8 mouse cellular contexts compared by ENCODE assay signal in genomic region chr2:132815608-132816314, GRCm38 (mm10). TPM values are rescaled to one million over a fixed set of nuclear protein-coding genes. Genes with fewer than 3 reads are reported as not detected.
DNase-seq lines count a peak whose midpoint lies in the region; ATAC-seq and TF ChIP-seq lines count a peak whose summit lies in the region.

Gene Trmt6 (minus strand): TSS chr2:132816055.
Gene Mcm8 (plus strand): TSS chr2:132816141.

- H3K36me3 ChIP-seq in MEL (ENCODE audit: control insufficient read depth in 1 of 2, insufficient read depth in 2 of 2, low read length in 2 of 2) = peaks cover 3 to 9% of the 10 kb centered on the region in 2 experiments
- peaks cover 18% of the 10 kb centered on the region for H3K36me3 ChIP-seq in forebrain, postnatal 0 days (ENCODE audit: insufficient read depth)
- peaks cover 9% of the 10 kb centered on the region for H3K36me3 ChIP-seq in lung, embryonic 15.5 days

- peak; percentile 35 to 86; a peak in 3 of 4 replicates for TF ChIP-seq POLR2A in MEL (IDR thresholded peaks at IDR 0.05; ENCODE audit: control insufficient read depth in 1 of 2, insufficient read depth in 1 of 2, low read depth in 1 of 2, low read length in 2 of 2, poor library complexity in 1 of 2)
- TF ChIP-seq POLR2A in cerebellum, adult 2 months (IDR thresholded peaks at IDR 0.05; ENCODE audit: borderline replicate concordance, insufficient read depth, low read length) = peak; percentile 58; the same call in 1 of the 2 replicates

- H3K4me3 ChIP-seq in MEL (ENCODE audit: control insufficient read depth in 1 of 2, insufficient read depth in 1 of 2, low read depth in 2 of 2, low read length in 2 of 2) = peak within 1 kb of the TSS; percentile 91 to 100
- peak within 1 kb of the TSS; percentile 75 for H3K4me3 ChIP-seq in cerebellum, adult 2 months (replicated peaks; ENCODE audit: insufficient read depth, low read depth, low read length)
- peak within 1 kb of the TSS; percentile 83 for H3K4me3 ChIP-seq in forebrain, postnatal 0 days (ENCODE audit: low read depth, low read length)
- peak within 1 kb of the TSS; percentile 86 for H3K4me3 ChIP-seq in lung, embryonic 15.5 days

- peak within 1 kb of the TSS; percentile 75 for H3K4me2 ChIP-seq in forebrain, postnatal 0 days (ENCODE audit: low read depth)
- peak within 1 kb of the TSS; percentile 76 for H3K4me2 ChIP-seq in lung, embryonic 15.5 days

- no peak for TF ChIP-seq RAD21 in MEL (IDR thresholded peaks at IDR 0.05; ENCODE audit: low read depth, low read length)

- H3K79me2 ChIP-seq in MEL (ENCODE audit: control insufficient read depth, insufficient read depth, low read length, poor library complexity) = peaks cover 32% of the 10 kb centered on the region

- peak; percentile 100 for ATAC-seq in forebrain, postnatal 0 days
- ATAC-seq in lung, embryonic 15.5 days (ENCODE audit: borderline replicate concordance, extremely low read depth, low FRiP score, low TSS enrichment) = peak; percentile 100

- TF ChIP-seq EP300 in MEL (IDR thresholded peaks at IDR 0.05; ENCODE audit: low read depth in 1 of 2, low read length in 2 of 2) = no peak

- DNase-seq in MEL (ENCODE audit: low read depth, low spot score) = peak; percentile 99
- peak; percentile 90 to 94 for DNase-seq in cerebellum, adult 2 months
- DNase-seq in forebrain, postnatal 0 days = peak; percentile 96
- peak; percentile 91 for DNase-seq in heart, postnatal 4 days
- peak; percentile 82 to 85 for DNase-seq in layer of hippocampus, adult 8-10 months (ENCODE audit: low spot score in 2 of 2)
- peak; percentile 87 for DNase-seq in ovary, adult 18-20 months (ENCODE audit: low spot score)
- DNase-seq in thymus, postnatal 0 days (ENCODE audit: low spot score) = peak; percentile 96

- TF ChIP-seq CTCF in MEL (IDR thresholded peaks at IDR 0.05 in 2 of 3, conservative IDR thresholded peaks at IDR 0.05 in 1 of 3; ENCODE audit: control insufficient read depth in 1 of 3, insufficient read depth in 1 of 3, low read depth in 2 of 3, low read length in 3 of 3, poor library complexity in 1 of 3, severe bottlenecking in 1 of 3) = no peak
- TF ChIP-seq CTCF in cerebellum, adult 2 months (IDR thresholded peaks at IDR 0.05; ENCODE audit: borderline replicate concordance, insufficient read depth, low read depth, low read length) = peak; percentile 32; the same call in 1 of the 2 replicates
- peak; percentile 47 for TF ChIP-seq CTCF in forebrain, postnatal 0 days (IDR thresholded peaks at IDR 0.05; ENCODE audit: low read depth)

- H3K4me1 ChIP-seq in MEL (ENCODE audit: control insufficient read depth in 1 of 2, insufficient read depth in 2 of 2, low read length in 2 of 2) = peaks cover 2 to 15% of the 10 kb centered on the region in 2 experiments; a peak in 3 of 4 replicates
- peaks cover 6% of the 10 kb centered on the region; the same call in 1 of the 2 replicates for H3K4me1 ChIP-seq in cerebellum, adult 2 months (ENCODE audit: control insufficient read depth, insufficient read depth, low read length)
- H3K4me1 ChIP-seq in forebrain, postnatal 0 days (ENCODE audit: insufficient read depth) = no peaks in the 10 kb centered on the region
- H3K4me1 ChIP-seq in lung, embryonic 15.5 days = peaks cover 18% of the 10 kb centered on the region

- H3K9me3 ChIP-seq in MEL (replicated peaks; ENCODE audit: insufficient read depth, low read length) = no peaks in the 10 kb centered on the region
- no peaks in the 10 kb centered on the region for H3K9me3 ChIP-seq in forebrain, postnatal 0 days (ENCODE audit: low read length)
- no peaks in the 10 kb centered on the region for H3K9me3 ChIP-seq in lung, embryonic 15.5 days

- peak within 1 kb of the TSS; percentile 98 for H3K9ac ChIP-seq in MEL (ENCODE audit: control insufficient read depth, low read depth, low read length, poor library complexity, severe bottlenecking)
- H3K9ac ChIP-seq in forebrain, postnatal 0 days = peak within 1 kb of the TSS; percentile 60
- peak within 1 kb of the TSS; percentile 80 for H3K9ac ChIP-seq in lung, embryonic 15.5 days

- peak within 1 kb of the TSS; percentile 84 for H3K27ac ChIP-seq in MEL (ENCODE audit: control insufficient read depth, low read depth, low read length)
- no peak within 1 kb of the TSS for H3K27ac ChIP-seq in cerebellum, adult 2 months (ENCODE audit: insufficient read depth, low read length)
- peak within 1 kb of the TSS; percentile 50 for H3K27ac ChIP-seq in forebrain, postnatal 0 days (ENCODE audit: low read depth, low read length)
- peak within 1 kb of the TSS; percentile 80 for H3K27ac ChIP-seq in lung, embryonic 15.5 days

- no peaks in the 10 kb centered on the region for H3K27me3 ChIP-seq in MEL (ENCODE audit: control insufficient read depth in 1 of 2, insufficient read depth in 2 of 2, low read length in 2 of 2)
- no peaks in the 10 kb centered on the region for H3K27me3 ChIP-seq in cerebellum, adult 2 months (ENCODE audit: control insufficient read depth, insufficient read depth, low read length)
- no peaks in the 10 kb centered on the region for H3K27me3 ChIP-seq in forebrain, postnatal 0 days (ENCODE audit: insufficient read depth, low read length)
- H3K27me3 ChIP-seq in lung, embryonic 15.5 days = no peaks in the 10 kb centered on the region

- under 1% methylated on average over 59 of the region's 59 CpGs for WGBS in cerebellum, adult 2 months
- under 1% methylated on average over 59 of the region's 59 CpGs for WGBS in forebrain, postnatal 0 days
- under 1% methylated on average over 59 of the region's 59 CpGs for WGBS in lung, embryonic 15.5 days

TF ChIP-seq in MEL, 35 proteins besides CTCF, POLR2A, EP300 and RAD21 (continues in another document):
- peak; percentile 98 for TF ChIP-seq MAX (IDR thresholded peaks at IDR 0.05; ENCODE audit: low read length)
- TF ChIP-seq CHD1 (IDR thresholded peaks at IDR 0.05; ENCODE audit: low read depth, low read length) = no peak
- TF ChIP-seq BHLHE40 (IDR thresholded peaks at IDR 0.05; ENCODE audit: borderline replicate concordance, low read depth, low read length) = peak; percentile 79; the same call in 1 of the 2 replicates
- peak; percentile 99 for TF ChIP-seq SIN3A (IDR thresholded peaks at IDR 0.05; ENCODE audit: low read length)
- TF ChIP-seq MYC (IDR thresholded peaks at IDR 0.05; ENCODE audit: low read depth, low read length) = peak; percentile 98
- TF ChIP-seq USF2 (IDR thresholded peaks at IDR 0.05; ENCODE audit: borderline replicate concordance in 1 of 2, insufficient read depth in 1 of 2, low read depth in 1 of 2, low read length in 2 of 2) = 0 out of 4 replicates have a peak, but pooled peaks of 1 of the 2 experiments have one; percentile 24
- no peak for TF ChIP-seq JUND (IDR thresholded peaks at IDR 0.05; ENCODE audit: low read depth, low read length)
- peak; percentile 88 for TF ChIP-seq NELFE (IDR thresholded peaks at IDR 0.05; ENCODE audit: low read depth, low read length)
- peak; percentile 68; the same call in 1 of the 2 replicates for TF ChIP-seq POLR2AphosphoS2 (IDR thresholded peaks at IDR 0.05; ENCODE audit: low read length)
- peak; percentile 100 for TF ChIP-seq ELF1 (IDR thresholded peaks at IDR 0.05; ENCODE audit: low read depth, low read length)
- TF ChIP-seq ZC3H11A (IDR thresholded peaks at IDR 0.05; ENCODE audit: low read depth, low read length) = no peak
- TF ChIP-seq TCF12 (IDR thresholded peaks at IDR 0.05; ENCODE audit: low read depth, low read length) = peak; percentile 22; the same call in 1 of the 2 replicates
- no peak for TF ChIP-seq SMC3 (IDR thresholded peaks at IDR 0.05; ENCODE audit: low read depth, low read length)
- peak; percentile 21; the same call in 1 of the 2 replicates for TF ChIP-seq ETS1 (IDR thresholded peaks at IDR 0.05; ENCODE audit: low read depth, low read length)
- TF ChIP-seq MEF2A (IDR thresholded peaks at IDR 0.05; ENCODE audit: extremely low read depth, insufficient replicate concordance, low read depth, low read length, poor library complexity, severe bottlenecking) = no peak
- peak; percentile 28; the same call in 1 of the 2 replicates for TF ChIP-seq NRF1 (IDR thresholded peaks at IDR 0.05; ENCODE audit: insufficient read depth, low read depth, low read length, poor library complexity, severe bottlenecking)
- TF ChIP-seq USF1 (IDR thresholded peaks at IDR 0.05; ENCODE audit: low read depth, low read length) = peak; percentile 92
- peak; percentile 20; the same call in 1 of the 2 replicates for TF ChIP-seq MAZ (IDR thresholded peaks at IDR 0.05; ENCODE audit: low read depth, low read length)
- 0 out of 2 replicates have a peak, but pooled peaks have one; percentile 36 for TF ChIP-seq E2F4 (IDR thresholded peaks at IDR 0.05; ENCODE audit: borderline replicate concordance, low read depth, low read length)
- TF ChIP-seq MXI1 (IDR thresholded peaks at IDR 0.05; ENCODE audit: low read depth, low read length) = peak; percentile 99
- TF ChIP-seq POLR2AphosphoS5 (IDR thresholded peaks at IDR 0.05; ENCODE audit: borderline replicate concordance, low read depth, low read length) = no peak

RNA-seq across cellular contexts. Expression of gene Trmt6, which starts in this region (rescaled TPM):
- total RNA-seq in MEL (2012; rRNA removed) = 60.1 and 64.1 TPM in 2 replicates
- 10 to 100 TPM in 1 of 2 experiments, not detected in 1; 53.6 TPM for polyA plus RNA-seq in MEL (2012; ENCODE audit: insufficient read depth in 1 of 2, insufficient read length in 2 of 2, low read depth in 1 of 2, low replicate concordance in 2 of 2, missing spikeins in 1 of 2)
- polyA plus RNA-seq in cerebellum, adult 2 months (2012; rRNA removed) = 33.9 and 34.1 TPM in 2 replicates
- 18.2 and 23.5 TPM in 2 replicates for total RNA-seq in forebrain, postnatal 0 days (2014; rRNA removed)
- polyA plus RNA-seq in forebrain, postnatal 0 days (2015; fragmentation: Nextera tagmentation; extraction: Ambion mirVana) = 31.9 and 34.3 TPM in 2 replicates
- 10 to 100 TPM; 14.7 to 15.7 TPM for total RNA-seq in heart, postnatal 4 days (2021)
- total RNA-seq in layer of hippocampus, adult 8-10 months (2022) = 10 to 100 TPM; 28.9 to 37.1 (median 33.3) TPM
- 24.6 and 26.4 TPM in 2 replicates for polyA plus RNA-seq in lung, embryonic 15.5 days (2015; fragmentation: Nextera tagmentation; extraction: Ambion mirVana)
- polyA plus RNA-seq in thymus, postnatal 0 days (2015; fragmentation: Nextera tagmentation; extraction: Ambion mirVana) = 54.7 and 56.9 TPM in 2 replicates

RNA-seq across cellular contexts. Expression of gene Mcm8, which starts in this region (rescaled TPM):
- total RNA-seq in MEL (2012; rRNA removed) = 22.0 and 25.1 TPM in 2 replicates
- 10 to 100 TPM in 1 of 2 experiments, not detected in 1; 21.9 TPM for polyA plus RNA-seq in MEL (2012; ENCODE audit: insufficient read depth in 1 of 2, insufficient read length in 2 of 2, low read depth in 1 of 2, low replicate concordance in 2 of 2, missing spikeins in 1 of 2)
- 3.4 and 3.7 TPM in 2 replicates for polyA plus RNA-seq in cerebellum, adult 2 months (2012; rRNA removed)
- 3.5 and 4.6 TPM in 2 replicates for total RNA-seq in forebrain, postnatal 0 days (2014; rRNA removed)
- polyA plus RNA-seq in forebrain, postnatal 0 days (2015; fragmentation: Nextera tagmentation; extraction: Ambion mirVana) = 3.9 and 4.0 TPM in 2 replicates
- 1 to 10 TPM; 5.9 to 6.3 TPM for total RNA-seq in heart, postnatal 4 days (2021)
- total RNA-seq in layer of hippocampus, adult 8-10 months (2022) = 1 to 10 TPM; 3.7 to 4.7 (median 4.1) TPM
- 15.3 and 16.7 TPM in 2 replicates for polyA plus RNA-seq in lung, embryonic 15.5 days (2015; fragmentation: Nextera tagmentation; extraction: Ambion mirVana)
- polyA plus RNA-seq in thymus, postnatal 0 days (2015; fragmentation: Nextera tagmentation; extraction: Ambion mirVana) = 9.6 and 10.1 TPM in 2 replicates

Comparison
In these comparisons a context has a peak if more than half of its experiments do, and no peak if none do; other contexts are left out.
1. CTCF ChIP-seq: peak in cerebellum, adult 2 months (single experiment) and forebrain, postnatal 0 days (single experiment); none in MEL (0 of 3).
2. Peak in every context shown above with its lines, with median percentiles within 50 percentile points of each other: DNase-seq, H3K4me3 ChIP-seq and H3K9ac ChIP-seq.